Mouse (Mus musculus) heart, postnatal 36 days (tissue): ENCODE results near the gene Bivm. TPM values are rescaled to one million over a fixed set of nuclear protein-coding genes. Genes with fewer than 3 reads are reported as not detected.

Source experiments
- DNase-seq, 2 experiments: peaks; one replicate each; pipeline ENCODE4 v3.0.0; 2021 to 2022
- intact Hi-C: fragments of 180-260 bp; cut with DNase I; formaldehyde crosslinking; loops from one replicate; pipeline ENCODE4 v1.15.1; 2025
- total RNA-seq, 2 experiments: library from RNA; stranded (reverse); gene quantifications; 2 replicates each; pipeline ENCODE4 v1.2.3; 2021

Bivm gene
- total RNA-seq, 2 experiments from 2014 or later: 11.1 to 12.8 TPM

DNA sequence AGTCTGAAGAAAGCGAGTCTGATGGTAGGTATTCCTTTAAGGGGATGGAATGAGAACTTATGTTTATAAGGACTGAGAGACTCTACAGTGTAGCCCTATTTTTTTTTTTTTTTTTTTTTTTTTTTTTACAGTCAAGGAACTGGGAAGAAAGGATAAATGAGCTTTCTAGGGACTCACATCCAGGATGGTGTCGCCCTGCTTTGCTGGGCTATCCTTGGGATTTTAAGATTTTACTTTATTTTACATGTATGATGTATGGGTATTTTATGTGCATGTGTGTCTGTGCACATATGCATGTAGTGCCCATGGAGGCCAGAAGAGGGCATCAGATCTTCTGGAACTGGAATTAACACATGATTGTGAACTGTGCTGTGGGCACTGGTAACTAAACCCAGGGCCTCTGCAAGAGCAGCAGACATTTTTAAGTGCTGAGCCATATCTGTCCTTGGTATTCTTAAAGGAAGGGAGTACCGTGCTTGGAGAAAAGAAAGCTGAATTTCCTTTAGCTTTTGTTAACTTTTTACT, 49.2 kb downstream of the Bivm start:
- intact Hi-C loops: no loop called here
- DNase-seq: no peak

DNA sequence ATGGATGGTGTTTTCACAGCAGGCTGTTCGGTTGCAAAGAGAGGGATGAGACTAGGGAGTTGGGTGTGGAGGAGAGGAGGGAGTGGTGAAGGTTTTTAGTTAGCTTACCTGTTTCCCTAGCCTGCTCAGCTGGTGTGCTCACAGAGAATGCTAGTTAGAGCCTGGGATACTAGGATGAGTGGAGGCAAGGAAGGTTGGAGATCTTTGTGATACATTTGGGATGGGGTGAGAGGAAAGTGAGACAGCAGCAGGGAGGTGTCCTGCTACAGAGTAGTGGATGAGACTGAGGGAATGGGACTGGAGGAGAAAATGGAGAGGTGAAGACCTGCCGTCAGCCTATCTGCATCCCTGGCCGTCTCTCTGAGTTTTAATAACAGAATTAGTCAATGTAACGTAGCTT, 53.9 kb downstream of the Bivm start:
- intact Hi-C loops: no loop called here
- DNase-seq: no peak

DNA sequence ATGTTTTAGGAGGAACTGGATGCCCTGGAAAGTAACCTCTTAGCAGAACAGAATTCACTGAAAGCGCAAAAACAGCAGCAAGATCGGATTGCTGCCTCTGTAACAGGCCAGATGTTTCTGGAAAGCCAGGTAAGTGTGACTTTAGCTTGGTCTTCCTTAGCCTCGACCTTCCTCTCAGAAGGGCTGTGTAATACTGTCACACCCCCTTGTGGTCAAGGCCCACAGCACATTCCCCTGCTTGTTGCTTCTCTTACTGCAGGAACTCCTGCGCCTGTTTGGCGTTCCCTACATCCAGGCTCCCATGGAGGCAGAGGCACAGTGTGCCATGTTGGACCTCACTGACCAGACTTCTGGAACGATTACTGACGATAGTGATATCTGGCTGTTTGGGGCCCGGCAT, 55.1 kb downstream of the Bivm start:
- intact Hi-C loops: no loop called here
- no peak for DNase-seq

DNA sequence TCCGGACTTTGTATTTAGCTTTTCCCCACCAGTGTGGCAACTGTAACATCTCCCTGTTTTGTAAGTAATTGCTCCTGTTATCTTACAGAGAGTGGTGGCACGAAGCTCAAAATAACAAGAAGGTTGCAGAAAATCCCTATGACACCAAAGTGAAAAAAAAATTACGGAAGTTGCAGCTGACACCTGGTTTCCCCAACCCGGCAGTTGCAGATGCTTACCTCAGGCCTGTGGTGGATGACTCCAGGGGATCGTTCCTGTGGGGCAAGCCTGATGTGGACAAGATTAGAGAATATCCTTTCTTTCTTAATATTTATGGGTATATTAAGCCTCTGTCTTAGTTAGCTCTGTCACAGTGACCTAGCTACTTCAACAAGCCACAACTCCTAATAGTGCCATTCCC, 59.3 kb downstream of the Bivm start:
- intact Hi-C loops: no loop called here
- no peak for DNase-seq

DNA sequence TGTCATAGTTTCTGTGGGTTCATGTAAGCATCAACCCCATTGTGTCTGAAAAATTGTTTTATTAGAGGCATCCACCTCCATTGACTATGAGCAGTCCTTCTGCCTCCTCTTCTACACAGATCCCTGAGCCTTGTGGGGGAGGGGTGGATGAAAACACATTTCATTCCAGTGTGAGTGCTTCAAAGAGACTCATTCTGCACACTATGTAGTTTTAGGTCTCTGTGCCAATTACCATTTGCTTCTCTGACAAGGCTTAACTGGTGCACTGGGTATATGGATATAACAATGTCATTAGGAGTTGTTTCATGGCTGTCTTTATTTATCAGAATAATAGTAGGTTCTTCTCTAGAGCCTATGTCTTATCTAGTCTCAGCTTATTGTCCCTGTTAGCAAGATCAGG, 67.6 kb downstream of the Bivm start:
- intact Hi-C loops: no loop called here
- DNase-seq: no peak

Other genes with a start within 250 kb of the Bivm start
- gene Tpp2, start 185.3 kb upstream of the Bivm start, total RNA-seq: 10 to 100 TPM; 42.1 to 48.1 TPM
- gene Mettl21c, start 98.9 kb upstream of the Bivm start, total RNA-seq: not detected
- not detected for gene Gm8251, start 57.0 kb upstream of the Bivm start, total RNA-seq
- gene Tex30, start 16.5 kb upstream of the Bivm start, total RNA-seq: 1 to 10 TPM; 6.3 to 9.2 TPM
- 10 to 100 TPM; 20.7 to 21.3 TPM for gene Kdelc1, start 149 bp upstream of the Bivm start, total RNA-seq
- gene Ercc5, start 28.8 kb downstream of the Bivm start, total RNA-seq: 10 to 100 TPM; 16.6 to 17.1 TPM
- gene Mettl21e, start 100.0 kb downstream of the Bivm start, total RNA-seq: under 1 TPM in 1 of 2 experiments, not detected in 1; 0.14 TPM